Mouse (Mus musculus): ENCODE measurements around the gene Tns3.

The Tns3 gene

GRCm38 (mm10) chr11:8680650-8681049, 16.3 kb upstream of the Tns3 start:
- no peak for DNase-seq (ENCODE audit: low spot score)

DNA sequence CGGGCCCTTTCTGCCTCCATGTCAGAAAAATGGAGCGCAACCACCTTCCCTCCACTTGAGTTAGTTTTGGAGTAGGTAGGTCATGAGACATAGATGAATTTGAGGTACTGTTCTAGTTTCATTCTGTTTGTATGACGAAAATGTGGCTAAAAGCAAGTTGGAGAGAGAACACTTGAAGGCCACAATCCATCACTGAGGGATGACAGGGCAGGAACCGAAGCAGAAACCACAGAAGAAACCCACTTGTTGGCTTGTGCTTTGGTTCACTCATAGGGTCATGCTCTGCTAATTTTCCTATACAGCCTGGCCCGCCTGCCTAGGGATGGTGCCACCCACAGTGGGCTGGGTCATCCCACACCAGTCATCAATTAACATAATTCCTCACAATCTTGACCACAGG, 14.9 kb upstream of the Tns3 start:
- DNase-seq (ENCODE audit: low spot score) = no peak

DNA sequence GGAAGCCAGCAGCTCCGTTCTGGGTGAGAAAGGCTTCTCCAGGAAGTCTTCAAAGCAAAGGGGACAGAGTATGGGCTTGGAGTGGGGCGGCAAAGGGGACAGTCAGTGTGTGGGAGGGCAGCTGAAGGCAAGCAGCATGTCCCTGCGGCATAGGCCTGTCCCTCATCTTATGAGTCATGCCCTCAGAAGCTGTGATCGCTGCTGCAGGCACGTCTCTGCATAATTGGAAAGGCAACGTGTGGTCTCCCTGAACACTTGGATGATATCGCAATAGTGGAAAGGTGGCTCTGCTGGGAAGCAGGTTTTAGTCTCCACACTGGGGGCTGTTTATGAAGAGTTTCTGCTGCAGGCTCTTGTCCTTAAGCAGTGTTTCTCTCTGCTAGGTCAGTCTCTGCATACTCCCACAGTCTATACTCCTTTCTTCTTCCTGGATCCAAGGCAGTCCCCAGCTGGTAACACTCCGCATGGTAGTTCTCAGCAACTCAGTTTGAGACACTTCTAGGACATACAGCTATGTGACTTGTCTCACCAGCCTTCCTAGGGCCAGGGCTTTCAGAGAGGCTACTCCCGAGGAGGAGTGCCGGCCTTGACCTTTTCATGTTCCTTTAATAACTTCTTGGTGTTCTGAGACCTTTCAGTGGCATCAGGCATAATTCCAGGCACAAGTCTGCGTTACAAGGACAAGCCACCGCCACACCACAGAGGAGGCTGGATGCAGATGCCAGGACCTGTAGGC, 14.1 kb upstream of the Tns3 start:
- no peak for DNase-seq (ENCODE audit: low spot score)

DNA sequence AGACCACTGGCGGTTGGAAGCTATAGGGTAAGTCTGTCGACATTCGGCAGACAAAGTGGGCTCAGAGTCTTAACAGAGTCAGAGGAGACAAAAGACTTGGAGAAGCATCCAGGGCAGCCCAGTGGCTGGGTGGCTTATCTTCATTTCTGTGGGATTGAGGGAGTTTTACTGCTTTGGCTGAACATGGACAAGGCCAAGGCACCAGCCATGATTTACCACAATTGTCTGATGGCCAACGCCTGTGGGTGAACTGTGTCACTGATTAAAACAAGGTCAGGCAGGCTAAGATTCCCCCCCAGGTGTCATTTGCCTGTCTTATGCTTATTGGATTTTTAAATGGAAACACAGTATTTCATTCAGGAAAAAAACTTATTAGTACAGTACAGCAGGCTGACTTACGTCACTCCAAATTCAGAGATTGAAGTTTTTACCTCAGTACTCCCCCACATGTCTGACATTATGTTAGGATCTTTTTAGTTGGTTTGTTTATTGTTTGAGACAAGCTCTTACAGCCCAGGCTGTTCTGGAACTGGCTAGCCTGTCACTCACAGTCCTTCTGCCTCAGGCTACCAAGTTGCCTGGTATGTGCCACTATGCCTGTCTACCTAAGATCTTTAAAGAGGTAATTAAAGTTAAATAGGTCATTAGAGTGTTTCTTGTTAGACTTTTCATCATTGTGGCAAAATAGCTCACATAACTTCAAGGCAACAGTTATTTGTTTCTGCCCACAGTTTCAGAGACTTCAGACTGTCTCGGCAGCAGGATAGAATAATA, 11.6 kb upstream of the Tns3 start:
- DNase-seq (ENCODE audit: low spot score) = no peak

- DNase-seq (ENCODE audit: low spot score) = no peak
Observed at GRCm38 (mm10) chr11:8674549-8675149, 10.3 kb upstream of the Tns3 start.

- DNase-seq (ENCODE audit: low spot score) = no peak
Observed at GRCm38 (mm10) chr11:8671698-8672097, 7.4 kb upstream of the Tns3 start.

DNA sequence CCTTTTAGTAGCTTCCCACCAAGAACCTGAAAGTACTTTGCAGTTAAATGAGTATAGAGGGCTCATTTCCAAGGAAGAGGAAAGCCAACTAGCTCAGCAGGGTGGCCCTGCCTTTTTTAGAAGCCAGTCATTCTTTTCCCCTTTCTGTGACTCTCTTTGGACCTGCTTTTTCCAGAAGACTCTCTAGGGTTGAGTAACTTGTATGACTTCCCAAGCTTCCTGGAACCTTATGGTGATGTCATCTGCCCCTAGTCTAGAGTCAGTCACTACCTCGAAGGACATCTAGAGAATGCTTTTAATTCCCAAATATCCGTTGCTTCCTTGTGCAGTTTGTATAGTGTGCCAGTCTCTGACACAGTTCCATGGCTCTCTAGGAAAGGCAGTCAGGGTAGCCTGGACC, 4.8 kb upstream of the Tns3 start:
- no peak for DNase-seq (ENCODE audit: low spot score)

GRCm38 (mm10) chr11:8664797-8665196, 462 bp upstream of the Tns3 start:
- DNase-seq (ENCODE audit: low spot score) = no peak

- no peak for DNase-seq (ENCODE audit: low spot score)
Observed at GRCm38 (mm10) chr11:8663444-8664392, 617 bp downstream of the Tns3 start.

DNA sequence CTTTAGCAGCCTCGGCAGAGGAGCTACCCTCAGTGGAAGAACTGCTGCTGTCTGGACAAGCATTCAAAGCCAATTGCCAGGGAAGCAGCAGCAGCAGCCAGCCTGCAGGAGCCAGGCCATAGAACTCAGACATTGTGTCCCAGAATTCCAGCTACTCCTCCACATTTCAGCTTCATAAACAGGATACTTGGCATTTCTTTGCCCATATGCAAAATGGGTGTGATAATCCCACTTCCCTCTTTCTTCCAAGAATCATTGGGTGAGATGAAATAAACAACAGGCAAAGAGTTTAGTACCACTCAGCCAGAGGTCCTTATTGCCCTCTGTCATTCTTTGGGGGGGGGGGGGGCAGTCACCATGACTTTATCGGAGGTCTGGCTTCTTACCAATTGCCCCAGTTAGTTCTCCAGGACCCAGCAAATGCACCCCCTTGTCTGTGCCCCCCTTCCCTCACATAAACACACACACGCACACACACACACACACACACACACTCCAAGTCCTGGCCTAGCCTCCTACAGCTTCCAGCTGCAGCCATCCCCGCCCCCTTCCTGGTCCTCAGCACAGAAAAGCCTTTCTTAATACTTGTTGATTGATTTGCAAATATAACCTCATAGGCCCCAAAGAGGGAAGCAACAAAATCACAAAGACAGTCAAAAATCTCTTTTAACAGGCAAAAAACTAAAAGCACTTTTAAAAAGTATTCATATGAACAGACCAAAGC, 1.5 kb downstream of the Tns3 start:
- DNase-seq (ENCODE audit: low spot score) = no peak

GRCm38 (mm10) chr11:8660951-8661350, 3.4 kb downstream of the Tns3 start:
- no peak for DNase-seq (ENCODE audit: low spot score)

DNA sequence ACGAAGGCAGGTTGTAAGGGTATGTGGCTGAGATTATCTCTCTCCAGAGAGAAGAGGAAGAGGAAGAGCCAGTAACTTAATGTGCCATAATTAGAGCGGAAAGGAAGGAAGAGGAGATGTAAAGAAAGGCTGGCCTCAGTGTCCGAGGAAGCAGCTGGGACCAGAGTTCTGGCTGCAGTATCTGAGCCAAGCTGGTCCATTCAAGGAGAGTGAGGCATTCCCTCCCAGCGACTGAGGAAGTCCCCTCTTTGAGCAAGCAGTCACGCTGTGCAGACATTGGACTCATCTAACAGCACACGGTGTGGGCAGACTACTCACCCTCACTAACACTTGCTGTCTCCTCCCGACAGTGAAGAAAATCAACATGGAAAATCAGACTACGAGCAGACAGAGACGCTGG, 4.5 kb downstream of the Tns3 start:
- DNase-seq (ENCODE audit: low spot score) = no peak

- no peak for DNase-seq (ENCODE audit: low spot score)
Observed at GRCm38 (mm10) chr11:8659061-8659460, 5.3 kb downstream of the Tns3 start.

GRCm38 (mm10) chr11:8657493-8657892, 6.8 kb downstream of the Tns3 start:
- no peak for DNase-seq (ENCODE audit: low spot score)

- no peak for DNase-seq (ENCODE audit: low spot score)
Observed at GRCm38 (mm10) chr11:8656448-8657393, 7.6 kb downstream of the Tns3 start.

DNA sequence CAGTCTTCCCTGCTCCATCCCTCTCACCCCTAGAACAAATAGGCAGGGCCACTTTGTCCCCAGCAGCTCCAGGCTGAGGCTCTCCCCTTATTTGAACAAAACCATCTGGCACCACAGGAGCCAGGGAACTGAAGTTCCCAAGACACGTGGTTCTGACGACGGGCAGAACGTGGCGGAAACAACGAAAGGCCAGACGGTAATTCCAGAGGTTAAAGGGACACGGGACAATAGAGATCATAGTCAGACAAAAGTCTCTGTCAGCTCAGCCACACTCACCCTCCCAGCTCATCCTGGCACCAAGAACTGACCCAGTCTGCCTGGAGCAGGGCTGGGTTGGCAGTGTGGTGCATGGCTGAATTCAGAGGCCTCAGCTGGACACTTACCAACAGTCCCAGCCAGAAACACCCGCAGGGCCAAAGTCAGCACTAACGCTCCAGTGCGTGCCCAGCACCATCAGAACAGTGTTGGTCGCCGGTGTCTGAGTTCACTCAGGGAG, 10.5 kb downstream of the Tns3 start:
- DNase-seq (ENCODE audit: low spot score) = no peak

DNA sequence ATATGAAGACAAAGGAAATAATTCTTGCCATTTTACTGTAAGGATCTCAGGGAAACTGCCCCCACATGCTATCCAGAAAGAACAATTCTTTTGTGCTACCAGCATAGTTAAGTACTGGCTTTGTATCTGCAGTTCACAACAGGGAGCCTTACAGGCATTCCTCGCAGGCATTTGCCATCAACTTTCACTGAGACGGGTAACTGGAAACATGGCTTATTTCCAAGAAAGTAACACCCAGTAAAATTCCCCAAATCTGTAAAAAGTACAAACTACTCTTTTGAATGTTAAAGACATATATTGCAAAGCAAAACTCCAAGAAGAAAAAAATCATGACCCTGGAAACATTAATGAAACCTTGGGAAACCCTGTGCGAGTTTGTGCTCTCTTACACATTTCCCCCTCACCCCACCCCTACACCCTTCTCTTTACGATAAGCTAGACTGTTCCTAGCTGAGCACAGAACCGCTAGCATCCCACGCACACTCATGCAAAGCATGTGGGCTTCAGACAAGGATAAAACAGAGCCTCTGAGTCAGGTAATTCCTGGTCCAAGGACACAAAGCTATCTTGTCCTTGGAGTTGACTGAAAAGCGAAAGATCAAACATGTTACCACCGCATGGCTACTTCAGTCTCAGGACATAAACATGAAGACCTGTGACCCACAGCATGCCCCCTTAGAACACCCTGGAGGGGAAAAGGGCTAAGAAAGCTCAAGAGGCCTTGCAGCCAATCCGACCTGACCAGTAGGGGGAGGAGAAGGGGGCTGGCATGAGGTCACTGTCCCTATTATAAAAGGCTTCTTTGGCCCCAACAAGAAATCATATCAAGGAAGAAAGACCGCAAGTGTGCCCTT, 11.3 kb downstream of the Tns3 start:
- DNase-seq (ENCODE audit: low spot score) = no peak

- no peak for DNase-seq (ENCODE audit: low spot score)
Observed at GRCm38 (mm10) chr11:8652116-8652714, 12.1 kb downstream of the Tns3 start.

Measured in MN1 (cell line).